Mouse (Mus musculus): Measurements from ENCODE around the gene Elf4. TPM values are rescaled to one million over a fixed set of nuclear protein-coding genes. Genes with fewer than 3 reads are reported as not detected.

Elf4 gene
- total RNA-seq, 2 experiments from 2014 or later: 5.8 to 6.5 TPM

GRCm38 (mm10) chrX:48365836-48366577, 96.9 kb downstream of the Elf4 start:
- no peak for DNase-seq

Other genes starting within 250 kb of the Elf4 start
- gene Utp14a, start 206.3 kb downstream of the Elf4 start, total RNA-seq (2021): 10 to 100 TPM; 14.1 to 17.1 TPM
- gene Bcorl1, start 121.8 kb downstream of the Elf4 start, total RNA-seq (2021): 1 to 10 TPM; 5.1 to 6.4 TPM
- gene Aifm1, start 50.4 kb upstream of the Elf4 start, total RNA-seq (2021): 100 to 1,000 TPM; 105 to 111 TPM
- gene Rab33a, start 56.2 kb upstream of the Elf4 start, total RNA-seq (2021): under 1 TPM in 1 of 2 experiments, not detected in 1; 0.33 TPM
- 1 to 10 TPM; 3.3 to 4.8 TPM for gene Zfp280c, start 131.4 kb upstream of the Elf4 start, total RNA-seq (2021)
- 1 to 10 TPM; 2.4 to 3.5 TPM for gene Slc25a14, start 160.3 kb upstream of the Elf4 start, total RNA-seq (2021)
- not detected for gene Gpr119, start 211.3 kb upstream of the Elf4 start, total RNA-seq (2021)
- gene Rbmx2, start 231.9 kb upstream of the Elf4 start, total RNA-seq (2021): 1 to 10 TPM; 1.6 to 2.2 TPM

Measured in heart, adult 18-20 months (tissue).